Mouse (Mus musculus) embryonic facial prominence, embryonic 13.5 days (tissue): Measurements from ENCODE around the gene Stkld1. TPM values are rescaled to one million over a fixed set of nuclear protein-coding genes. Genes with fewer than 3 reads are reported as not detected.

ENCODE experiments used
- ATAC-seq: fragments of 200-750 bp; cut with Nextera tagmentation; 2 replicates; pipeline ENCODE4 v1.8.0; 2017; ENCODE audit warnings: low read depth; ENCODE audit not compliant: insufficient number of reproducible peaks, insufficient read depth, low FRiP score, low TSS enrichment
- H3K27ac ChIP-seq: fragments of 300-500 bp; sonication (generic); 2 replicates; pipeline ENCODE4 v1.5.1; 2015; ENCODE audit warnings: moderate library complexity, mild to moderate bottlenecking, inconsistent platforms
- H3K27me3 ChIP-seq: fragments of 300-500 bp; sonication (generic); 2 replicates; pipeline ENCODE4 v1.6.1; 2015; ENCODE audit warnings: mild to moderate bottlenecking, inconsistent platforms
- H3K36me3 ChIP-seq: fragments of 300-500 bp; sonication (generic); 2 replicates; pipeline ENCODE4 v1.6.1; 2015; ENCODE audit warnings: mild to moderate bottlenecking, inconsistent platforms
- H3K4me1 ChIP-seq: fragments of 300-500 bp; sonication (generic); 2 replicates; pipeline ENCODE4 v1.6.1; 2015; ENCODE audit warnings: inconsistent platforms
- H3K4me2 ChIP-seq: fragments of 300-500 bp; sonication (generic); 2 replicates; pipeline ENCODE4 v1.6.1; 2015; ENCODE audit warnings: moderate library complexity, mild to moderate bottlenecking, inconsistent platforms
- H3K4me3 ChIP-seq: fragments of 300-500 bp; sonication (generic); 2 replicates; pipeline ENCODE4 v1.5.1; 2015; ENCODE audit warnings: mild to moderate bottlenecking, inconsistent platforms
- H3K9ac ChIP-seq: fragments of 300-500 bp; sonication (generic); 2 replicates; pipeline ENCODE4 v1.6.1; 2015; ENCODE audit warnings: mild to moderate bottlenecking, inconsistent platforms
- H3K9me3 ChIP-seq: fragments of 300-500 bp; sonication (generic); 2 replicates; pipeline ENCODE4 v1.6.1; 2016; ENCODE audit warnings: inconsistent platforms
- WGBS: fragments of 180-500 bp; shearing (Covaris S2); methylation state at CpG from one replicate; pipeline ENCODE4 v1.1.7; 2015; ENCODE audit warnings: mixed read lengths; 5-methylcytosine and 5-hydroxymethylcytosine counted together
- polyA plus RNA-seq: library from polyadenylated mRNA; unstranded; fragments of >200 nt; fragmentation: Nextera tagmentation; extraction: Ambion mirVana; gene quantifications from 2 replicates; pipeline ENCODE4 v1.2.1, GENCODE M21; 2015

Gene Stkld1
- polyA plus RNA-seq, 1 experiment from 2014 or later = 0.22 TPM

DNA sequence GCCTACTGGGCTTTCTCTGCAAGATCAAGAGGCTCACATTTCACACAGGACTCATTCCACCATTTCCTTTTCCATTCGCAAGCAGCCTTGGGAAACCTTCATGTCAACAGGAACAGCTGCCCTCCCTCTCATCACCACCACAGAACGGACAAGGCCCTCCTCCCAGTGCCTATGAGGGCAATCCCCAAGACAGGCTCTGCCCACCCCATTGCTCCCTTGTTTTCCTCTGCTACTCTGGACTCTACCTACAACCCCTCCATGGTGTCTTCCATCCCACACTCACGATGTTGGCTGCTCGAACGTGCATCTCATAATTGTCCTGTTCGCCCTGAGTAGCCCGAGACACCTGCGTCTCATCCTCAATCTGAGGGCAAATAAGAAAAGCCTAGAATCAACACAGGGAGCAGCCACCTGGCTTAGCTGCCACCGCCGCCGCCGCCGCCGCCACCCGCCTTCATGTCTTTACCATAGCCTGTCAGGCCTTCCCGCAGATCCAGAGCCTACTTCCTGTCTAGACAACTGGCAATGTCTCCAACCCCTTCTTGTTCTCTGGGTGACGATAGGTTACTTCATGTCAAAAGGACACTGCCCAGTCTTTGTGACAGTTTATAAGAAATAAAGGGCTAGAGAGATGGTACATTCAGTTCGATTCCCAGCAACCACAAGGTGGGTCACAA, 25.0 kb upstream of the Stkld1 start:
- Histone ChIP-seq H3K36me3 (peaks cover 68% of the 10 kb centered on the region), H3K9me3 (no peaks in the 10 kb centered on the region), H3K27ac (no peak overlapping the region), H3K9ac (peak overlapping the region; percentile 99), H3K27me3 (no peaks in the 10 kb centered on the region), H3K4me1 (peaks cover 39% of the 10 kb centered on the region), H3K4me2 (peak overlapping the region; percentile 79), H3K4me3 (peak overlapping the region; percentile 88)
- ATAC-seq = no peak
- 78% methylated on average over 18 of the region's 18 CpGs for WGBS

- H3K27ac ChIP-seq = peak overlapping the region; percentile 93
- H3K36me3 ChIP-seq = peaks cover 70% of the 10 kb centered on the region
- H3K27me3 ChIP-seq = no peaks in the 10 kb centered on the region
- peak overlapping the region; percentile 88 for H3K4me3 ChIP-seq
- H3K4me1 ChIP-seq = peaks cover 35% of the 10 kb centered on the region
- no peak for ATAC-seq
- no peaks in the 10 kb centered on the region for H3K9me3 ChIP-seq
- peak overlapping the region; percentile 79 for H3K4me2 ChIP-seq
- H3K9ac ChIP-seq = peak overlapping the region; percentile 99
Observed at GRCm38 (mm10) chr2:26909387-26909784, 24.5 kb upstream of the Stkld1 start.

GRCm38 (mm10) chr2:26910124-26910993, 23.5 kb upstream of the Stkld1 start, which contains the start of the genes Med22 and Rpl7a:
Gene Med22 (minus strand): TSS chr2:26910677.
Gene Rpl7a (plus strand): TSS chr2:26910764.
- H3K27ac ChIP-seq = peak within 1 kb of the TSS; percentile 93
- H3K4me1 ChIP-seq = peaks cover 44% of the 10 kb centered on the region
- ATAC-seq = peak; percentile 87
- peak within 1 kb of the TSS; percentile 99 for H3K9ac ChIP-seq
- H3K9me3 ChIP-seq = no peaks in the 10 kb centered on the region
- under 1% methylated on average over 74 of the region's 74 CpGs for WGBS
- H3K36me3 ChIP-seq = peaks cover 66% of the 10 kb centered on the region
- H3K27me3 ChIP-seq = no peaks in the 10 kb centered on the region
- H3K4me3 ChIP-seq = peak within 1 kb of the TSS; percentile 88
- peak within 1 kb of the TSS; percentile 99 for H3K4me2 ChIP-seq

- H3K9me3 ChIP-seq = no peaks in the 10 kb centered on the region
- H3K4me2 ChIP-seq = peak overlapping the region; percentile 99
- H3K27me3 ChIP-seq = no peaks in the 10 kb centered on the region
- H3K4me1 ChIP-seq = peaks cover 48% of the 10 kb centered on the region
- WGBS = under 1% methylated on average over 37 of the region's 37 CpGs
- peak overlapping the region; percentile 88 for H3K4me3 ChIP-seq
- peak overlapping the region; percentile 93 for H3K27ac ChIP-seq
- peak overlapping the region; percentile 99 for H3K9ac ChIP-seq
- H3K36me3 ChIP-seq = peaks cover 58% of the 10 kb centered on the region
- 0 out of 2 replicates have a peak, but pooled peaks have one; percentile 4 for ATAC-seq
Observed at GRCm38 (mm10) chr2:26910994-26911765, 22.7 kb upstream of the Stkld1 start.

DNA sequence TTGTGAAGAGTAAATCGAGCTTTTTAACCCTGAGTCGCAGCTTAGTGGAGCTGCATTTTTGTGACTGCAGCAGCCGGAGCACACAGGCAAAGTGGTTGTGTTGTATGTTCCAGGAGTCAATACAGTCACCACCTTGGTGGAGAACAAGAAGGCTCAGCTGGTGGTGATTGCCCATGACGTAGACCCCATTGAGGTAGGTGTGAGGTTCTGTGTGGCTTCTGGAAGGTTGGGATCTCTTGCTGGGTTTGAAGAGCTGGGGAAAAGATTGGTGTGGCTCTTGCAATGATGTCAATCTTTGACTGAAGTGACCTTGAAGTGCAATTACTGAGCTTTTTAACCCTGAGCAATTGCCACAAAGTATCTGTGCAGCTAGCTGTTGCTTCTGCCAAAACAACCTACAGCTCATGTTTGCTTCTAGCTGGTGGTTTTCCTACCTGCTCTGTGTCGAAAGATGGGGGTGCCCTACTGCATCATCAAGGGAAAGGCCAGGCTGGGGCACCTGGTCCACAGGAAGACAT, 21.5 kb upstream of the Stkld1 start:
- H3K9ac ChIP-seq = peak overlapping the region; percentile 99
- no peaks in the 10 kb centered on the region for H3K9me3 ChIP-seq
- WGBS = 75% methylated on average over 5 of the region's 5 CpGs
- H3K4me3 ChIP-seq = peak overlapping the region; percentile 88
- no peak for ATAC-seq
- H3K4me2 ChIP-seq = peak overlapping the region; percentile 99
- H3K27me3 ChIP-seq = no peaks in the 10 kb centered on the region
- no peak overlapping the region for H3K27ac ChIP-seq
- H3K4me1 ChIP-seq = peaks cover 56% of the 10 kb centered on the region
- peaks cover 46% of the 10 kb centered on the region for H3K36me3 ChIP-seq

DNA sequence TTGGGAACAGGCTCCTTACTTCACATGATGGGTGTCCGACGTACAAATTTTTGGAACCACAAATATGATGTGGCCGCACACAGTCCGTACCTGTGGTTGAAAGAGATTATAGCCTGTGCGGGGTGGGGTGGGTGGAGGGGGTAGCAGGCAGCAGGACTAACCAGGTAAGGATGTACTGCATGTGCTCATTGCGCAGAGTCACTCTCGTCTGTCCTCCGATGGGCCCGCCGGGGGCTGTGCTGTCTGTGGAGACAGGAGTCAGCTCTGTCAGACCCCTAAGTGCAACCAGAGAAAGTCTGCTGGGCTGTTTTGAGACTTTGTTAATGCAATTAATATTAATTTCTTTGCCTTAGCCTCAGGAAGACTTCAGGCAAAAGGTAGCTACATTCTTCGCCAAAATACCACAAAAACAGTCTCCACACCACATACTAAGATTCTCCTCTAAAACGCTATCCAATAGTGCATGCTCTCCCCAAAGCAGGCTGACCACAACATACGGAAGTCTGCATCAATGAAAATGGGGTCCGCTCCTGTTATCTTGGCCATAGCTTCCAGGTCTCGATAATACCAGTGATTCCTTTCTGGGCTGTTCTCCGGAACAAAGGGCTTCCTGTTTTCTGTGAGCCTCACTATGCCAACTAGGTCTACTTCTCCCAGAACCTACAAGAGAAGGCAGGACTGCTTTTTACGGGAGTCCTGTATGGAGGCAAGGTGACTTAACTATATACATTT, 20.3 kb upstream of the Stkld1 start:
- H3K36me3 ChIP-seq = peaks cover 45% of the 10 kb centered on the region
- WGBS = 77% methylated on average over 17 of the region's 17 CpGs
- no peaks in the 10 kb centered on the region for H3K27me3 ChIP-seq
- H3K27ac ChIP-seq = no peak overlapping the region
- ATAC-seq = no peak
- H3K9me3 ChIP-seq = no peaks in the 10 kb centered on the region
- H3K4me2 ChIP-seq = no peak overlapping the region
- H3K9ac ChIP-seq = no peak overlapping the region
- peaks cover 58% of the 10 kb centered on the region for H3K4me1 ChIP-seq
- no peak overlapping the region for H3K4me3 ChIP-seq

DNA sequence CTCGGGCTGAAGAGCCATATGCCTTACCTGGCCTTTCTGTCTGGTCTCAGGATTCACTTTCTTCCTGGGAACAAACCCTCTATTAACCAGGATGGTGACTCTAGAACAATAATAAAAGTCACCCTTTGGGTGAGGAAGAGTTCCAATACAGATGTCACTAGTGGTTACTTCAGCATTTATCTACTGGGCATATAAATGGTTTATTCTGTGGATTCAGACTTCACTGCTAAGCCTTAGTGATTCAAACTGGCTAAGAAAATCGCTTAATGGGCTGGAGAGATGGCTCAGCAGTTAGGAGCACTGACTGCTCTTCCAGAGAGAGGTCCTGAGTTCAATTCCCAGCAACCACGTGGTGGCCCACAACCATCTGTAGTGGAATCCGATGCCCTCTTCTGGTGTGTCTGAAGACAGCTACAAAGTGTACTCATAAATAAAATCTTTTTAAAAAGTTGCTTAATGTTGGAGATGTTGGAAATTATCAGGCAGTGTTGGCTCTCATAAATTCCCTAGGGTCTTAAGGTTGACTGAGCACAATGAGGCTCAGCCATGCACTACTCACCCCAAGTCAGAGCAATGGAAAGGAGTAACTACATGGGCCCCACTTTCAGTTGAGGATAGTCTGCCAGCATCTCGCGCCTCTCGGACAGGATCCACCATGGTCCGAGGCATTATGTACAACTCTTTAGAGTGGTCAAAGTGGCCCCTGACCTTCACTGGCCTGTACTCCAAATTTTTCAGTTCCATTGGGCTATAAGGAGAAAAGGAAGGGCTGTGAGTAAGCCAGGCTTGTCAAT, 19.5 kb upstream of the Stkld1 start:
- 60% methylated on average over 8 of the region's 8 CpGs for WGBS
- peak overlapping the region; percentile 75; the same call in 1 of the 2 replicates for H3K4me3 ChIP-seq
- H3K27me3 ChIP-seq = no peaks in the 10 kb centered on the region
- no peak for ATAC-seq
- H3K9ac ChIP-seq = peak overlapping the region; percentile 85; the same call in 1 of the 2 replicates
- peaks cover 52% of the 10 kb centered on the region for H3K36me3 ChIP-seq
- no peaks in the 10 kb centered on the region for H3K9me3 ChIP-seq
- peak overlapping the region; percentile 97 for H3K4me2 ChIP-seq
- H3K4me1 ChIP-seq = peaks cover 50% of the 10 kb centered on the region
- H3K27ac ChIP-seq = no peak overlapping the region

- H3K27ac ChIP-seq = peak within 1 kb of the TSS; percentile 74
- 0 out of 2 replicates have a peak, but pooled peaks have one; percentile 21 for ATAC-seq
Observed at GRCm38 (mm10) chr2:26915927-26916728, 17.7 kb upstream of the Stkld1 start, which contains the start of the genes Surf2 and Surf1. Gene Surf2 (plus strand): TSS chr2:26916367. Gene Surf1 (minus strand): TSS chr2:26916530.

GRCm38 (mm10) chr2:26916738-26917137, 17.1 kb upstream of the Stkld1 start:
- H3K9me3 ChIP-seq = no peaks in the 10 kb centered on the region
- H3K36me3 ChIP-seq = peaks cover 70% of the 10 kb centered on the region
- H3K9ac ChIP-seq = peak overlapping the region; percentile 85
- peak overlapping the region; percentile 75 for H3K4me3 ChIP-seq
- peak overlapping the region; percentile 74 for H3K27ac ChIP-seq
- peak overlapping the region; percentile 97 for H3K4me2 ChIP-seq
- H3K4me1 ChIP-seq = peaks cover 43% of the 10 kb centered on the region
- H3K27me3 ChIP-seq = no peaks in the 10 kb centered on the region
- no peak for ATAC-seq
- 2% methylated on average over 13 of the region's 13 CpGs for WGBS

More at GRCm38 (mm10) chr2:26915927-26916728, 17.7 kb upstream of the Stkld1 start, which contains the start of the genes Surf2 and Surf1:
- Histone ChIP-seq H3K4me3 (peak within 1 kb of the TSS; percentile 75), H3K9me3 (no peaks in the 10 kb centered on the region), H3K4me2 (peak within 1 kb of the TSS; percentile 97), H3K27me3 (no peaks in the 10 kb centered on the region), H3K36me3 (peaks cover 70% of the 10 kb centered on the region), H3K4me1 (peaks cover 46% of the 10 kb centered on the region), H3K9ac (peak within 1 kb of the TSS; percentile 85)
- WGBS = 3% methylated on average over 47 of the region's 47 CpGs
